ENCODE assay signal across 17 mouse cellular contexts in genomic region chr12:117312079-117312478, GRCm38 (mm10).
"Had no signal": no experiment of that assay in that cellular context is flagged by ENCODE, and none has a peak within 500 bp of the region (broad histone marks: within the 10 kb centered on the region; RNA-seq: fewer than 3 reads in every experiment).

No protein-coding gene starts in this region.

- DNase-seq: gastrocnemius, adult 2 months; gastrocnemius, postnatal 10 days; gastrocnemius, postnatal 25 days; heart, adult 18-20 months; heart, postnatal 10 days; heart, postnatal 4 days; kidney, adult 18-20 months; kidney, adult 8-10 months; kidney, postnatal 10 days; kidney, postnatal 25 days; kidney, postnatal 4 days; liver had no signal

- ATAC-seq: hindbrain, embryonic 16.5 days; inflammation-experienced regulatory T-cells, adult 6 months; intestine, embryonic 15.5 days; intestine, postnatal 0 days; liver, embryonic 12.5 days had no signal
